Mouse (Mus musculus) liver, embryonic 14.5 days (tissue): ENCODE results near the gene Esr2. TPM values are rescaled to one million over a fixed set of nuclear protein-coding genes. Genes with fewer than 3 reads are reported as not detected.

Experiments
- ATAC-seq: fragments of 200-750 bp; cut with Nextera tagmentation; 2 replicates; pipeline ENCODE4 v1.8.0; 2017; ENCODE audit warnings: moderate number of reproducible peaks, mild to moderate bottlenecking, moderate library complexity; ENCODE audit not compliant: insufficient read depth
- DNase-seq, 3 experiments: peaks; one replicate each; pipeline ENCODE4 v3.0.0-alpha.2; 2012 to 2013; ENCODE audit warnings: low read depth in 3 of 3, low spot score in 3 of 3
- H3K27ac ChIP-seq: fragments of 300-500 bp; sonication (generic); 2 replicates; pipeline ENCODE4 v1.5.1; 2014; ENCODE audit warnings: moderate library complexity, mild to moderate bottlenecking, control low read depth, inconsistent platforms
- H3K27me3 ChIP-seq: fragments of 300-500 bp; sonication (generic); 2 replicates; pipeline ENCODE4 v1.6.1; 2014; ENCODE audit warnings: mild to moderate bottlenecking, low read length, moderate library complexity; ENCODE audit not compliant: control insufficient read depth, insufficient read depth
- H3K36me3 ChIP-seq: fragments of 300-500 bp; sonication (generic); replicated peaks from 2 replicates; pipeline ENCODE4 v1.6.1; 2014; ENCODE audit warnings: low read depth; ENCODE audit not compliant: control insufficient read depth, insufficient read depth
- H3K4me1 ChIP-seq, 2 experiments: fragments of 200-500 bp in 1 of 2; fragments of 300-500 bp in 1 of 2; sonication (generic) in 1 of 2; replicated peaks; 2 replicates each; pipeline ENCODE4 v1.6.1; 2012 to 2014; ENCODE audit warnings: antibody characterized with exemption in 1 of 2, inconsistent platforms in 1 of 2, low read length in 1 of 2; ENCODE audit not compliant: control insufficient read depth in 2 of 2, insufficient read depth in 2 of 2
- H3K4me2 ChIP-seq: fragments of 300-500 bp; sonication (generic); 2 replicates; pipeline ENCODE4 v1.6.1; 2014; ENCODE audit warnings: low read depth, mild to moderate bottlenecking, control low read depth, moderate library complexity
- H3K4me3 ChIP-seq, 2 experiments: fragments of 200-500 bp in 1 of 2; fragments of 300-500 bp in 1 of 2; sonication (generic) in 1 of 2; 2 replicates each; pipeline ENCODE4 v1.5.1; 2012 to 2014; ENCODE audit warnings: low read depth in 2 of 2, low read length in 2 of 2, mild to moderate bottlenecking in 2 of 2, control low read depth in 1 of 2, inconsistent platforms in 1 of 2, moderate library complexity in 1 of 2; ENCODE audit not compliant: insufficient read depth in 1 of 2
- H3K9ac ChIP-seq: fragments of 300-500 bp; sonication (generic); replicated peaks from 2 replicates; pipeline ENCODE4 v1.6.1; 2014; ENCODE audit warnings: mild to moderate bottlenecking, control low read depth, moderate library complexity
- H3K9me3 ChIP-seq: fragments of 300-500 bp; sonication (generic); 2 replicates; pipeline ENCODE4 v1.6.1; 2016; ENCODE audit warnings: low read length, mixed read lengths; ENCODE audit not compliant: control insufficient read depth
- CTCF ChIP-seq: IDR thresholded peaks from 2 replicates; pipeline ENCODE4 v1.5.1; 2016; ENCODE audit warnings: antibody characterized with exemption, low read depth, control low read depth
- EP300 ChIP-seq: IDR thresholded peaks from 2 replicates; pipeline ENCODE4 v1.6.1; 2016; ENCODE audit warnings: antibody characterized with exemption, low read depth
- WGBS: fragments of 180-500 bp; shearing (Covaris S2); extraction: QIAGEN DNeasy Blood & Tissue Kit; methylation state at CpG from one replicate; pipeline ENCODE4 v1.1.7; 2014; ENCODE audit not compliant: insufficient replicate concordance; 5-methylcytosine and 5-hydroxymethylcytosine counted together
- polyA plus RNA-seq, 2 experiments: library from polyadenylated mRNA; depleted of rRNA in 1 of 2; stranded (reverse) in 1 of 2; unstranded in 1 of 2; fragments of >200 nt; fragmentation: Nextera tagmentation in 1 of 2; extraction: Ambion mirVana in 1 of 2; gene quantifications; 2 replicates each; pipeline versions ENCODE4 v1.2.1 to v1.2.3; 2012 to 2014

Gene Esr2
- polyA plus RNA-seq, 2 experiments, result 0.01 TPM; not detected in 1

GRCm38 (mm10) chr12:76104596-76105351 is 72.3 kb downstream of the Esr2 start:
- no peak overlapping the region for H3K4me3 ChIP-seq
- no peak for DNase-seq
- no peaks in the 10 kb centered on the region for H3K9me3 ChIP-seq
- H3K36me3 ChIP-seq, result no peaks in the 10 kb centered on the region
- ATAC-seq, result no peak
- no peak overlapping the region for H3K27ac ChIP-seq
- no peak overlapping the region for H3K4me2 ChIP-seq
- 74% methylated on average over 20 of the region's 20 CpGs for WGBS
- H3K9ac ChIP-seq, result no peak overlapping the region
- no peaks in the 10 kb centered on the region for H3K27me3 ChIP-seq
- no peaks in the 10 kb centered on the region for H3K4me1 ChIP-seq
- TF ChIP-seq EP300 (no peak), CTCF (no peak)

DNA sequence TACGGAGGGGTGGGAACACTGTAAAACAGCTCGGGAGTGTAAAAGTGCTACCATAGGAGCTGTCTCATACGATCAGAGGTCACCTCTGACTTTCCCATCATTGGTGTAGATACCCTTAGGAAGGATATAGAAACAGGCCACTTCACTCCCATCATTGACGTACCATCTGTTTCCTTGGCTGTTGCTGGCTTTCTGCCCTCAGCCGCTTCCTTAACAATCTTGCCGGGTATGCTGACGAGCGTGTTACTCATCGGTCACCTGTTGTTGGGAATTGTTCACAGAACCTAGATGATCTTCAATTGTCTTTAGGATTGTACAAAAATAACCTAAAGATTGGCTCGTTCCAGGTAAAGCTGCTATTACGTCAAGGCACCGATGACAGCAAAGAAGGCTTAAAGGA is 74.4 kb downstream of the Esr2 start:
- Histone ChIP-seq H3K36me3 (no peaks in the 10 kb centered on the region), H3K9ac (no peak overlapping the region), H3K27ac (no peak overlapping the region), H3K4me2 (no peak overlapping the region), H3K4me3 (no peak overlapping the region), H3K9me3 (no peaks in the 10 kb centered on the region), H3K4me1 (no peaks in the 10 kb centered on the region), H3K27me3 (no peaks in the 10 kb centered on the region)
- TF ChIP-seq EP300 (no peak), CTCF (no peak)
- 75% methylated on average over 12 of the region's 12 CpGs for WGBS
- DNase-seq (no peak), ATAC-seq (no peak)

DNA sequence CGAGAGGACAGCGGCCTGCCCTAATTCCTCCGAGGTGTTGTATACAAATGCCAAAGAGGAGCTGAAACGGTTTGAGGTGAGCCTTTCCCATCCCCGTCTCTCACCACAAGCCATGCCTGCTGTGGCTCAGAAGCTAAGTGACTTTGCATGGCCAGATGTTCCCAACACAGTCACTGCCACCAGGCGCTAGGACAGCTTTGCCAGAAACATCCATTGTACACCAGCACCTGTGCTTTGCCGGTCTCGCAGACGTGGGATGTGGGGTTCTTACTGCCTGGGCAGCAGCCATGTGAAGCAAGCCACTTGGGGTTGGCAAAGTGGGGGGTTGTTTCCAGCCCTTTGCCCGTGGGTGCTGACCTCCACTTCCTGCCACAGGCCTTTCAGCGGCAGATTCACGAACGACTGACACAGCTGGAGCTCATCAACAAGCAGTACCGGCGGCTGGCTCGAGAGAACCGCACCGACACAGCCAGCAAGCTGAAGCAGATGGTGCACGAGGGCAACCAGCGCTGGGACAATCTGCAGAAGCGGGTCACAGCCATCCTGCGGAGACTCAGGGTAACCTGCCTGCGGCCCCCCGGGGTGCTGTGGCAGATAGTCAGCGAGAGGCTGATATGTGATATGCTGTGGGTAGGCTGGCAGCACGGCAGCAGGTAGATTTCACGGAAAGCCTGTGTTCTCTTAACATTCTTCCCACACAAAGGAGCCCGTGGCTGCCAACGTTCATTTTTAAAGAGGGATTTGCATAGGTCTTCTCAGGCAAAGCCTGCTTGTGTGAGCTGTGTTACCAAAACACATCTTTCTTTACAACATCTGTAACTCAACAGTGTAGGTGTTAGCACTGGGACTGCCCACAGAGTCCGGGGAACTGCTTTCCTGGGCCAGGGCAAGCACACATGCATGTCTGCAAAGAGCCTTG is 81.7 kb downstream of the Esr2 start:
- no peak for DNase-seq
- no peak overlapping the region for H3K27ac ChIP-seq
- no peaks in the 10 kb centered on the region for H3K4me1 ChIP-seq
- H3K9ac ChIP-seq, result no peak overlapping the region
- WGBS, result 63% methylated on average over 30 of the region's 30 CpGs
- no peaks in the 10 kb centered on the region for H3K9me3 ChIP-seq
- TF ChIP-seq CTCF, result no peak
- no peak for TF ChIP-seq EP300
- H3K4me2 ChIP-seq, result no peak overlapping the region
- H3K4me3 ChIP-seq, result no peak overlapping the region
- no peak for ATAC-seq
- H3K36me3 ChIP-seq, result no peaks in the 10 kb centered on the region
- no peaks in the 10 kb centered on the region for H3K27me3 ChIP-seq

DNA sequence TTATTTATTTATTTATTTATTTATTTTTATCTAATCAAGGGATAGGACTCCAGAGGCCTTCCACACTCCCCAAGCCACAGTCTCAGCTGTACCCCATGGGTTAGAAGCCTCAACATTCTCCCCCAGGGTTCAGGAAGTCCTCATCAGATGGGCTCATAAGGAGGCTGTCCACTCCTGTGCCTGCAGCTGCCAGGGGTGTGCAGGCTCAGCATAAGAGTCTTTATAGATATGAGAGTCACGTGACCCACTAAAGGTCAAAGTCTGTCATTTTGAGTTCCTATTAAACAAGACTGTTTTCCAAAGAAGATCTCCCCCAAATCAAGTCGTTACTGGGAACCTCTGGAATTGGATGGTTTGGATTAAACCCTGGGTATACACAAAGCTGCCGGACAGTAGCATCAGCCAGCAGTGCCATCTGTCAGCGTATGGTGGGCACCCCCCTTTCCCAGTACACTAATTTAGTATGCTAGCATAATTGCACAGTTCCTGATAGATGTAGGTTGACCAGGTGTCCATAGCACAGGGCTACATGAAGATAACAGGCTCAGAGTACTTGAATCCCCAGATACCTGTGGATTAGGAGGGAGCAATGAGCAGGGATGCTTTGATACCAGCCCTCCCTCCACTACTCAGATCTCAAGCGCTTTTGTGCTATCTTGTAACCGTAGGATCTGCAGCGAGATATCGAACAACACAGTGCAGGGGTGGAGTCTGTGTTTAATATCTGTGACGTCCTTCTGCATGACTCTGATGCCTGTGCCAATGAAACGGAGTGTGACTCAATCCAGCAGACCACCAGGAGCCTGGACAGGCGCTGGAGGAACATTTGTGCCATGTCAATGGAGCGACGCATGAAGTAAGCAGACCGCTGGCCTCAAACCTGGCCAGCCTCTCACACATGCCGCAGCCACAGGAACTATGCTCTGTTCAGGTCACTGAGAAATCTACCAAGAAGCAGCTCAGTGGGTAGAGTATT is 83.2 kb downstream of the Esr2 start:
- no peaks in the 10 kb centered on the region for H3K4me1 ChIP-seq
- no peak overlapping the region for H3K27ac ChIP-seq
- no peaks in the 10 kb centered on the region for H3K9me3 ChIP-seq
- no peak for ATAC-seq
- H3K27me3 ChIP-seq, result no peaks in the 10 kb centered on the region
- no peak overlapping the region for H3K9ac ChIP-seq
- DNase-seq, result no peak
- H3K4me2 ChIP-seq, result no peak overlapping the region
- no peak overlapping the region for H3K4me3 ChIP-seq
- WGBS, result 70% methylated on average over 15 of the region's 15 CpGs
- no peak for TF ChIP-seq CTCF
- H3K36me3 ChIP-seq, result no peaks in the 10 kb centered on the region
